Mouse (Mus musculus) hindbrain, embryonic 16.5 days (tissue): ENCODE results near the gene Hist1h1b. TPM values are rescaled to one million over a fixed set of nuclear protein-coding genes. Genes with fewer than 3 reads are reported as not detected.
"Not testable (repeated sequence)": the region's sequence is repeated elsewhere in the genome, so short reads cannot be mapped to it uniquely, and the experiment has no call there.

ENCODE experiments used
- ATAC-seq: fragments of 200-750 bp; cut with Nextera tagmentation; 2 replicates; pipeline ENCODE4 v1.8.0; 2017; ENCODE audit warnings: moderate TSS enrichment, moderate library complexity
- H3K27ac ChIP-seq: fragments of 300-500 bp; sonication (generic); 2 replicates; pipeline ENCODE4 v1.5.1; 2014; ENCODE audit warnings: low read depth, mild to moderate bottlenecking, control low read depth, low read length, moderate library complexity
- H3K27me3 ChIP-seq: fragments of 300-500 bp; sonication (generic); replicated peaks from 2 replicates; pipeline ENCODE4 v1.6.1; 2014; ENCODE audit warnings: low read length; ENCODE audit not compliant: control insufficient read depth, insufficient read depth
- H3K36me3 ChIP-seq: fragments of 300-500 bp; sonication (generic); 2 replicates; pipeline ENCODE4 v1.6.1; 2014; ENCODE audit warnings: mild to moderate bottlenecking, low read length, moderate library complexity, mixed read lengths; ENCODE audit not compliant: control insufficient read depth, insufficient read depth
- H3K4me1 ChIP-seq: fragments of 300-500 bp; sonication (generic); 2 replicates; pipeline ENCODE4 v1.6.1; 2014; ENCODE audit warnings: low read depth, low read length; ENCODE audit not compliant: control insufficient read depth, insufficient read depth
- H3K4me2 ChIP-seq: fragments of 300-500 bp; sonication (generic); 2 replicates; pipeline ENCODE4 v1.6.1; 2014; ENCODE audit warnings: mild to moderate bottlenecking, low read length, control low read depth, moderate library complexity
- H3K4me3 ChIP-seq: fragments of 300-500 bp; sonication (generic); 2 replicates; pipeline ENCODE4 v1.5.1; 2014; ENCODE audit warnings: mild to moderate bottlenecking, low read length, control low read depth, moderate library complexity
- H3K9ac ChIP-seq: fragments of 300-500 bp; sonication (generic); 2 replicates; pipeline ENCODE4 v1.6.1; 2014; ENCODE audit warnings: low read depth, mild to moderate bottlenecking, control low read depth, low read length, moderate library complexity
- H3K9me3 ChIP-seq: fragments of 300-500 bp; sonication (generic); 2 replicates; pipeline ENCODE4 v1.6.1; 2014; ENCODE audit warnings: mild to moderate bottlenecking, low read length, moderate library complexity; ENCODE audit not compliant: control insufficient read depth
- WGBS: fragments of 180-500 bp; shearing (Covaris S2); extraction: QIAGEN DNeasy Blood & Tissue Kit; methylation state at CpG from one replicate; pipeline ENCODE4 v1.1.7; 2014; 5-methylcytosine and 5-hydroxymethylcytosine counted together
- polyA plus RNA-seq: library from polyadenylated mRNA; unstranded; fragments of >200 nt; fragmentation: Nextera tagmentation; extraction: Ambion mirVana; gene quantifications from 2 replicates; pipeline ENCODE4 v1.2.1, GENCODE M21; 2015

Gene Hist1h1b
- polyA plus RNA-seq, 1 experiment from 2014 or later, result 2.7 TPM

GRCm38 (mm10) chr13:21753051-21753523, 27.3 kb downstream of the Hist1h1b start:
- H3K4me3 ChIP-seq, result peak overlapping the region; percentile 48
- H3K4me2 ChIP-seq, result peak overlapping the region; percentile 82
- no peaks in the 10 kb centered on the region for H3K36me3 ChIP-seq
- 4% methylated on average over 10 of the region's 10 CpGs for WGBS
- ATAC-seq, result no peak
- H3K27ac ChIP-seq, result peak overlapping the region; percentile 88
- H3K4me1 ChIP-seq, result peaks cover 18% of the 10 kb centered on the region
- H3K9me3 ChIP-seq, result no peaks in the 10 kb centered on the region
- peak overlapping the region; percentile 63 for H3K9ac ChIP-seq
- H3K27me3 ChIP-seq, result no peaks in the 10 kb centered on the region

GRCm38 (mm10) chr13:21752356-21752755, 28.1 kb downstream of the Hist1h1b start:
- 50% methylated on average over 3 of the region's 3 CpGs for WGBS
- no peak overlapping the region for H3K4me2 ChIP-seq
- H3K9ac ChIP-seq, result no peak overlapping the region
- no peaks in the 10 kb centered on the region for H3K36me3 ChIP-seq
- no peak overlapping the region for H3K27ac ChIP-seq
- peaks cover 18% of the 10 kb centered on the region for H3K4me1 ChIP-seq
- no peaks in the 10 kb centered on the region for H3K27me3 ChIP-seq
- ATAC-seq, result no peak
- H3K9me3 ChIP-seq, result no peaks in the 10 kb centered on the region
- H3K4me3 ChIP-seq, result no peak overlapping the region

GRCm38 (mm10) chr13:21751827-21752226, 28.6 kb downstream of the Hist1h1b start:
- H3K9ac ChIP-seq, result no peak overlapping the region
- no peaks in the 10 kb centered on the region for H3K9me3 ChIP-seq
- no peak overlapping the region for H3K27ac ChIP-seq
- no peaks in the 10 kb centered on the region for H3K27me3 ChIP-seq
- 80% methylated on average over 3 of the region's 3 CpGs for WGBS
- no peak overlapping the region for H3K4me3 ChIP-seq
- peaks cover 18% of the 10 kb centered on the region for H3K4me1 ChIP-seq
- no peaks in the 10 kb centered on the region for H3K36me3 ChIP-seq
- no peak overlapping the region for H3K4me2 ChIP-seq
- no peak for ATAC-seq

- Histone ChIP-seq H3K9ac (no peak overlapping the region), H3K4me3 (no peak overlapping the region), H3K27ac (no peak overlapping the region), H3K27me3 (no peaks in the 10 kb centered on the region), H3K4me2 (no peak overlapping the region), H3K9me3 (no peaks in the 10 kb centered on the region), H3K36me3 (no peaks in the 10 kb centered on the region), H3K4me1 (peaks cover 18% of the 10 kb centered on the region)
- no peak for ATAC-seq
Observed at GRCm38 (mm10) chr13:21751417-21751816, 29.0 kb downstream of the Hist1h1b start.

GRCm38 (mm10) chr13:21750159-21751017, 30.0 kb downstream of the Hist1h1b start, which contains the start of gene Hist1h4k:
TSS of gene Hist1h4k (minus strand) at chr13:21750505.
- H3K36me3 ChIP-seq, H3K27me3 ChIP-seq, H3K9me3 ChIP-seq: not testable (repeated sequence)
- ATAC-seq, result peak; percentile 92
- Histone ChIP-seq H3K9ac (peak within 1 kb of the TSS; percentile 60), H3K4me3 (peak within 1 kb of the TSS; percentile 48), H3K27ac (peak within 1 kb of the TSS; percentile 79), H3K4me2 (peak within 1 kb of the TSS; percentile 78), H3K4me1 (peaks cover 18% of the 10 kb centered on the region)
- WGBS, result under 1% methylated on average over 39 of the region's 56 CpGs

GRCm38 (mm10) chr13:21749387-21750158, 30.9 kb downstream of the Hist1h1b start:
- no peaks in the 10 kb centered on the region for H3K27me3 ChIP-seq
- H3K9ac ChIP-seq, result peak overlapping the region; percentile 60
- no peak for ATAC-seq
- H3K27ac ChIP-seq, result peak overlapping the region; percentile 70
- 4% methylated on average over 5 of the region's 5 CpGs for WGBS
- peak overlapping the region; percentile 48 for H3K4me3 ChIP-seq
- peak overlapping the region; percentile 78 for H3K4me2 ChIP-seq
- peaks cover 15% of the 10 kb centered on the region for H3K4me1 ChIP-seq
- no peaks in the 10 kb centered on the region for H3K36me3 ChIP-seq
- H3K9me3 ChIP-seq, result no peaks in the 10 kb centered on the region

GRCm38 (mm10) chr13:21745006-21745405, 35.4 kb downstream of the Hist1h1b start:
- Histone ChIP-seq H3K9me3 (no peaks in the 10 kb centered on the region), H3K4me1 (peaks cover 8% of the 10 kb centered on the region), H3K27ac (no peak overlapping the region), H3K4me3 (no peak overlapping the region), H3K9ac (no peak overlapping the region), H3K27me3 (no peaks in the 10 kb centered on the region), H3K4me2 (no peak overlapping the region), H3K36me3 (no peaks in the 10 kb centered on the region)
- ATAC-seq, result no peak
- WGBS, result 93% methylated on average over 1 of the region's 1 CpGs

GRCm38 (mm10) chr13:21734906-21735767, 45.3 kb downstream of the Hist1h1b start, which contains the start of gene Hist1h4j:
TSS of gene Hist1h4j (plus strand) at chr13:21735064.
- Histone ChIP-seq H3K27ac (peak within 1 kb of the TSS; percentile 93), H3K4me2 (peak within 1 kb of the TSS; percentile 85), H3K4me3 (peak within 1 kb of the TSS; percentile 51), H3K9ac (peak within 1 kb of the TSS; percentile 64)
- H3K9me3 ChIP-seq, H3K4me1 ChIP-seq, H3K27me3 ChIP-seq, H3K36me3 ChIP-seq: not testable (repeated sequence)
- peak; percentile 92 for ATAC-seq
- WGBS, result under 1% methylated on average over 34 of the region's 56 CpGs
